Mouse (Mus musculus) kidney, postnatal 0 days (tissue): ENCODE measurements around the gene Cct4. TPM values are rescaled to one million over a fixed set of nuclear protein-coding genes. Genes with fewer than 3 reads are reported as not detected.
A peak's percentile ranks its signal among the peaks of the same experiment; 100 is the strongest.

Source experiments
- ATAC-seq: fragments of 200-750 bp; cut with Nextera tagmentation; replicated peaks from 2 replicates; pipeline ENCODE4 v1.8.0; 2017; ENCODE audit warnings: low read depth, moderate number of reproducible peaks, moderate TSS enrichment, moderate library complexity; ENCODE audit not compliant: low FRiP score
- DNase-seq: peaks from one replicate; pipeline ENCODE4 v3.0.0-alpha.2; 2016; ENCODE audit warnings: low spot score
- H3K27ac ChIP-seq: fragments of 300-500 bp; sonication (generic); 2 replicates; pipeline ENCODE4 v1.5.1; 2014; ENCODE audit warnings: mild to moderate bottlenecking
- H3K27me3 ChIP-seq: fragments of 300-500 bp; sonication (generic); 2 replicates; pipeline ENCODE4 v1.6.1; 2014; ENCODE audit warnings: low read length, mixed read lengths; ENCODE audit not compliant: insufficient read depth
- H3K36me3 ChIP-seq: fragments of 300-500 bp; sonication (generic); 2 replicates; pipeline ENCODE4 v1.6.1; 2014; ENCODE audit warnings: low read length, mixed read lengths; ENCODE audit not compliant: insufficient read depth
- H3K4me1 ChIP-seq: fragments of 300-500 bp; sonication (generic); replicated peaks from 2 replicates; pipeline ENCODE4 v1.6.1; 2014; ENCODE audit warnings: antibody characterized with exemption, low read length, mixed read lengths; ENCODE audit not compliant: insufficient read depth
- H3K4me2 ChIP-seq: fragments of 300-500 bp; sonication (generic); 2 replicates; pipeline ENCODE4 v1.6.1; 2014; ENCODE audit warnings: mild to moderate bottlenecking, low read length, moderate library complexity, mixed read lengths
- H3K4me3 ChIP-seq: fragments of 300-500 bp; sonication (generic); replicated peaks from 2 replicates; pipeline ENCODE4 v1.5.1; 2014; ENCODE audit warnings: low read depth, low read length
- H3K9ac ChIP-seq: fragments of 300-500 bp; sonication (generic); 2 replicates; pipeline ENCODE4 v1.6.1; 2014; ENCODE audit warnings: low read depth, low read length
- H3K9me3 ChIP-seq: fragments of 300-500 bp; sonication (generic); replicated peaks from 2 replicates; pipeline ENCODE4 v1.6.1; 2016; ENCODE audit warnings: low read length, inconsistent platforms, mixed read lengths
- CTCF ChIP-seq: IDR thresholded peaks from 2 replicates; pipeline ENCODE4 v1.5.1; 2016; ENCODE audit warnings: antibody characterized with exemption, low read depth, mild to moderate bottlenecking, moderate library complexity
- WGBS: fragments of 180-500 bp; shearing (Covaris S2); extraction: QIAGEN DNeasy Blood & Tissue Kit; methylation state at CpG from one replicate; pipeline ENCODE4 v1.1.7; 2014; 5-methylcytosine and 5-hydroxymethylcytosine counted together
- polyA plus RNA-seq: library from polyadenylated mRNA; unstranded; fragments of >200 nt; fragmentation: Nextera tagmentation; extraction: Ambion mirVana; gene quantifications from 2 replicates; pipeline ENCODE4 v1.2.1, GENCODE M21; 2015

Gene Cct4
- polyA plus RNA-seq, 1 experiment from 2014 or later: 223 TPM

- H3K4me2 ChIP-seq: peak overlapping the region; percentile 68
- H3K27me3 ChIP-seq: no peaks in the 10 kb centered on the region
- peak overlapping the region; percentile 77 for H3K4me3 ChIP-seq
- WGBS: 63% methylated on average over 1 of the region's 1 CpGs
- H3K27ac ChIP-seq: peak overlapping the region; percentile 92
- ATAC-seq (no peak), DNase-seq (no peak)
- peaks cover 6% of the 10 kb centered on the region for H3K4me1 ChIP-seq
- H3K9me3 ChIP-seq: no peaks in the 10 kb centered on the region
- peaks cover 14% of the 10 kb centered on the region; the same call in 1 of the 2 replicates for H3K36me3 ChIP-seq
- H3K9ac ChIP-seq: peak overlapping the region; percentile 90
- no peak for TF ChIP-seq CTCF
Measured at GRCm38 (mm10) chr11:22989786-22990185, 533 bp upstream of the Cct4 start.

- Histone ChIP-seq H3K4me3 (peak overlapping the region; percentile 77), H3K9me3 (no peaks in the 10 kb centered on the region), H3K36me3 (peaks cover 21% of the 10 kb centered on the region; the same call in 1 of the 2 replicates), H3K27me3 (no peaks in the 10 kb centered on the region), H3K9ac (peak overlapping the region; percentile 90), H3K4me2 (peak overlapping the region; percentile 68), H3K27ac (no peak overlapping the region; the same call in 1 of the 2 replicates), H3K4me1 (peaks cover 6% of the 10 kb centered on the region)
- DNase-seq: no peak
- ATAC-seq: no peak
- TF ChIP-seq CTCF: no peak
- 6% methylated on average over 14 of the region's 14 CpGs for WGBS
Measured at GRCm38 (mm10) chr11:22991218-22991835, 1.0 kb downstream of the Cct4 start.

- Histone ChIP-seq H3K27ac (no peak overlapping the region), H3K9me3 (no peaks in the 10 kb centered on the region), H3K36me3 (peaks cover 34% of the 10 kb centered on the region), H3K4me1 (peaks cover 6% of the 10 kb centered on the region), H3K4me2 (no peak overlapping the region), H3K9ac (no peak overlapping the region), H3K4me3 (no peak overlapping the region), H3K27me3 (no peaks in the 10 kb centered on the region)
- WGBS: 82% methylated on average over 2 of the region's 2 CpGs
- no peak for TF ChIP-seq CTCF
- ATAC-seq (no peak), DNase-seq (no peak)
Measured at GRCm38 (mm10) chr11:22994271-22994670, 4.0 kb downstream of the Cct4 start.

GRCm38 (mm10) chr11:22995461-22995860 is 5.1 kb downstream of the Cct4 start:
- no peak overlapping the region for H3K27ac ChIP-seq
- peaks cover 44% of the 10 kb centered on the region for H3K36me3 ChIP-seq
- WGBS: 95% methylated on average over 4 of the region's 4 CpGs
- no peak overlapping the region for H3K4me2 ChIP-seq
- no peaks in the 10 kb centered on the region for H3K27me3 ChIP-seq
- TF ChIP-seq CTCF: no peak
- no peak for DNase-seq
- no peak overlapping the region for H3K4me3 ChIP-seq
- H3K9ac ChIP-seq: no peak overlapping the region
- H3K9me3 ChIP-seq: no peaks in the 10 kb centered on the region
- H3K4me1 ChIP-seq: peaks cover 6% of the 10 kb centered on the region
- ATAC-seq: no peak

GRCm38 (mm10) chr11:22998308-22998707 is 8.0 kb downstream of the Cct4 start:
- H3K9ac ChIP-seq: no peak overlapping the region
- ATAC-seq: no peak
- peaks cover 65% of the 10 kb centered on the region for H3K36me3 ChIP-seq
- DNase-seq: no peak
- 79% methylated on average over 1 of the region's 1 CpGs for WGBS
- no peaks in the 10 kb centered on the region for H3K9me3 ChIP-seq
- H3K4me1 ChIP-seq: no peaks in the 10 kb centered on the region
- no peak overlapping the region for H3K27ac ChIP-seq
- no peak for TF ChIP-seq CTCF
- no peak overlapping the region for H3K4me3 ChIP-seq
- H3K4me2 ChIP-seq: no peak overlapping the region
- no peaks in the 10 kb centered on the region for H3K27me3 ChIP-seq

GRCm38 (mm10) chr11:23005276-23005675 is 15.0 kb downstream of the Cct4 start:
- DNase-seq (no peak), ATAC-seq (no peak)

More at GRCm38 (mm10) chr11:23005276-23005675, 15.0 kb downstream of the Cct4 start:
- Histone ChIP-seq H3K36me3 (peaks cover 37% of the 10 kb centered on the region), H3K27ac (no peak overlapping the region), H3K4me1 (0 out of 2 replicates have a peak, but pooled peaks cover 4% of the 10 kb centered on the region), H3K4me2 (no peak overlapping the region), H3K9ac (no peak overlapping the region), H3K9me3 (no peaks in the 10 kb centered on the region), H3K4me3 (no peak overlapping the region), H3K27me3 (no peaks in the 10 kb centered on the region)
- no peak for TF ChIP-seq CTCF
- 95% methylated on average over 1 of the region's 1 CpGs for WGBS
